Mouse (Mus musculus) cerebellum, postnatal 25 days (tissue): ENCODE data around the gene Irf2.
A peak's percentile ranks its signal among the peaks of the same experiment; 100 is the strongest.

Source experiments
- DNase-seq, 2 experiments: peaks; one replicate each; pipeline ENCODE4 v3.0.0; 2021; ENCODE audit warnings: mixed read lengths in 2 of 2

Irf2 gene

DNA sequence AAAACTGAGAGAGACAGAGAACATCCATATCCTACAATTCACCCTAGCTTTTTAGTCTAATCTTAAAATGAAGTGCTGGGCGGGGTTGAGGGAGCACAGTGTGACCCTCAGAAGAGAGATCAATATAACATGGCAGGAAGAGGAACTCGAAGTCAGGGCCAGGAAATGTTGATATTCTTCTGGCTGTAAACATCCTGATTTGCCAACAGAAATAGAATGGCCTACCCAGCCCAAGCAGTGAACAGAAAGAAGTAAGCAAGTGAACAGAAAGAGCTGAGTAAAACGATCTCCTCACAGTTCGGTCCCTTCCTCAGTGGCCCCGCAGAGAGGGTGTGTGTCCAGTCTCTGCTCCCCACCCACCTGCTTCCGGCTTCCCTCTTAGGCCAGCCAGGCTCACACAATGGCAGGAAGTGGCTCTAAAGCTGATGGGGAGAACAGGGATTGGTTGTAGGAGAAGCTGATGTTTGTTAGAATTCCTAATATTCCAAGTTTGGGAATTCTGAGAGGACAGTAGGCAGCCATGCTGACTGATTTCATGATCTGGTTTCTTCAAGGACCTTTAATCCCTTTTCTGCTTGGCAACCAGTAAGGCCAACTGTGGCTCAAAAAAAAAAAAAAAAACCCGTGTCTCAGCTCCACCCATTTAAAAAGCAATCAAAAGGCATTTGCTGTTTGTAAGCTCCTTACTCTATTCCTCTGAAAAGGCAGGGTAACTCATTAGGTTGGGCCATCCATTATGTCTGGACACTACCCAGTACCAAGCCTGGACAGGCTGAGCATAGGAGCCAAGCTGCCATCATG lies 105.6 kb downstream of the Irf2 start:
- DNase-seq, result no peak

DNA sequence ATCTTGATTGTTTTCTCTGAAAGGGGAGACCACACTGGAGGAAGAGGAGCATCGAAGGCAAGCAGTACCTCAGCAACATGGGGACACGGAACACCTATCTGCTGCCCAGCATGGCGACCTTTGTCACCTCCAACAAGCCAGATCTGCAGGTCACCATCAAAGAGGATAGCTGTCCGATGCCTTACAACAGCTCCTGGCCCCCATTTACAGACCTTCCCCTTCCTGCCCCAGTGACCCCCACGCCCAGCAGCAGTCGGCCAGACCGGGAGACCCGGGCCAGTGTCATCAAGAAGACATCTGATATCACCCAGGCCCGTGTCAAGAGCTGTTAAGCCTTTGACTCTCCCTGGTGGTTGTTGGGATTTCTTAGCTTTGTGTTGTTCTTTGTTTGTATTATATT lies 106.4 kb downstream of the Irf2 start:
- no peak for DNase-seq

DNA sequence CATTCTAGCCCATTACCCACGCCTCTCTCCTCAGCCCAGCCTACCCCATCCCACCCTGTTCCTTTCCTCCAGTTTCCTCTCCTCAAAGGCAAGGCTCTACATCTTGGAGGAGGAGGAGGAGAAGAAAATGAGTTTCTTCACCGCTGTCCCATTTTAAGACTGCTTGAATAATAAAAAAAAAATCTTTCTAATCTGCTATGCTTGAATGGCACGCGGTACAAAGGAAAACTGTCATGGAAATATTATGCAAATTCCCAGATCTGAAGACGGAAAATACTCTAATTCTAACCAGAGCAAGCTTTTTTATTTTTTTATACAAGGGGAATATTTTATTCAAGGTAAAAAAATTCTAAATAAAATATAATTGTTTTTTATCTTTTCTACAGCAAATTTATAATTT lies 107.4 kb downstream of the Irf2 start:
- DNase-seq, result no peak

DNA sequence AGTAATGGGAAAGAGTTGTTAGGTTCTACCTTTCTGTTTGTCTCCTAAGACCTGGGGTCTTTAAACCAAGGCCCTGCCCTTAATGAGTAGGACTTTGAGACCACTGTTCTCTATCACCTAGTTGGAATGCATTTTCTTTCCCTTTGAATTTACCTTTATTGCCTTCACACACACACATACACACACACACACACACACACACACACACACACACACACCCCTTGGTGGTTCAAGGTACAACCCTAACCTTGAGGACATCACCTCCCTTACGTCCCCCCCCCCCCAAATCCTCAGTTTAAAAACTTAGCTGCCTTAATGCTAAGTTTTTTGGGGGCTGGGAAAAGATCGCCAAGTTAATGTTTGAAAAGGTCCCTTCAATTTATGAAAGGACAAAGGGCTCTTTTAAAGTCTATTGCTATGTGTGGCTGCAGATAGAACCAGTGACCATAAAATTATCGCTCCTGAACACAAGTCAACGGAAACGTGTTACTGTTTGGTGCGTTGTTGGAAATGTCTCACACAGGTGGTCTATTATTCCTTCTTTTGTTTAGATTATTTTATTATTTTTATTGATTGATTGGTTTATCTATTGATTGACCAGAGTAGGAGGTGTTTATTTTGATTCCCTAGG lies 108.6 kb downstream of the Irf2 start:
- DNase-seq, result no peak

DNA sequence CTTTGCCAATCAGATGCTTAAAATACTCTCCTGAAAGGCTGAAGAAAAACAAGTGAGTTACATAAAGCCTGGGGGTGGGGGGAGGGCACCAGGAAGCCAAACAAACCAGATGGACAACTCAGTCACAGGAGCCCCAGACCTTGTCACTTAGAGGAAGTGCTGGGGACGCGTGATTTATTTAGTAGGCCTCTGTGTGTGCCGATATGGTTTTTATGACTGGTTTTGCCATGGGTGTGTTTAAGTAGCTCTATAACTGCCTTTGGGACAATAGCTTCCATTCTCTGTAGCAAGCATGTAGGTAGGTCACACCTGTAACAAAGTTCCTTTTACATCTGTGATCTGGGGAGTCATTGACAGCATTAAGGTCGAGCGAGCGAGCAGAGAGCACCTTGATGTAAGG lies 109.4 kb downstream of the Irf2 start:
- DNase-seq, result no peak

DNA sequence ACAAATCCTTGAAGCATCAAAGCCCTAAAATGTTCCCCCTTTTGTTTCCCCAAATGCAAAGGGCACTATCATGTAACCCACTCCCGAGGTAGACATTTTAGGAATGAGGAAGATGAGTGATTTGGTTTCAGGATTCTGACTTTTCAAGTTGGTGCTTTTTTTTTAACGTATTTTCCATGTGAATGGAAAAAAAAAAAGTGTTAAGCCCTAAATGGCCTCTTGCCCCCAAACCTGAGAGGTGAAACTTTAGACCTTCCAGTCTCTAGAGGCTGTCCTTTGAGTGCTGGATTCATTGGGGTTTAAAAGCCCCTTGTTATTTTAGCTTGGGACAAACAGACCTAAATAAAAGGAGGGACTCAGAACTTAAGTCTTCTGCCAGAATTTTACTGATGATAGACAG lies 109.9 kb downstream of the Irf2 start:
- no peak for DNase-seq

DNA sequence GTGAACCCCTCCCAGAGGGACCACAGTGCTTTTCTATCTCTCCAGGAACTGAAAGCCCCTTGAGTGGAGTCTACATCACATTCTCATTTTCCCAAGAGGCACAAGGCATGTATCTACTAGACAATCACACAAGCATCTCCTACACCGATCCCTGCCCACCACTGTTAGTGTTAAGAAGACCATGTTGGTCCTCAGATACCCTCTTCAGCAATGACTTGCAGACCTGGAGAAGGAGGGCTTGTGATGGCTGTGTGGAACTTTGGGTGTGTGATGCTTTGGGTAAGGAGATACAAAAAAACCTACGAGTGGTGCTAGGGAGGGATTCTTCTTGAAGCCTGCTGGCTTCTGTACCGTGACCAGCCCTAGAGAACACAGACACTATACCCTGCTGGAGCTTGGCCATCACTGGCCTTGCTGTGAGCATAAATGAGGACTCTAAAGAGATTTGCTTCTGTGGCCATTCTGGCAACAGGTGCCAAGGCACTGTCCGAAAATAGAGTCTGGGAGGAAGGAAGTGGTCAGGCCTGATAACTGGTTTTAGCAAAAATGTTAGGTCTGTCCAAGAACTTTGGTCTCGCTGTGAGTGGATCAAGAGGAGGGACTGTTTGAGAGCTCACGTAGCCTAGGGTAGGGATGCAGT lies 110.8 kb downstream of the Irf2 start:
- DNase-seq, result peak in 1 of 2 experiments; percentile 16

DNA sequence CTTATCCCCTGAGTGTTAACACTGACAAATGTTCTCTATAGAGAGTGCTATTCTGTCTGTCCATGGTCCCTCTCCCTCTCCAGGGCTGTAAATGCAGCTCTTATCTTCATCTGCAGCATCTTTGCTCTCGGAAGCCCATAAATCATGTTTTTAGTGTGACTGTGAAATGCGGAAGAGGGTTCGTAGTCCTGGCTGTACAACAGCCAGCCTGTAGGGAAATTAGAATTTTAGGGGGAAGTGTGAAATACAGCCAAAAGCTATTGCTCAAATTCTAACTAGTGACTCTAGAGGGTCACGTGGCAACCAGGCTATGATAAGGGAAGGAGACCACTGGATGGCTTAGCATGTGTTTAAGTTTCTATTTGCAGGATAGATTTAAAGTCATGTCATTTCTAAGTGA lies 112.0 kb downstream of the Irf2 start:
- DNase-seq, result no peak

DNA sequence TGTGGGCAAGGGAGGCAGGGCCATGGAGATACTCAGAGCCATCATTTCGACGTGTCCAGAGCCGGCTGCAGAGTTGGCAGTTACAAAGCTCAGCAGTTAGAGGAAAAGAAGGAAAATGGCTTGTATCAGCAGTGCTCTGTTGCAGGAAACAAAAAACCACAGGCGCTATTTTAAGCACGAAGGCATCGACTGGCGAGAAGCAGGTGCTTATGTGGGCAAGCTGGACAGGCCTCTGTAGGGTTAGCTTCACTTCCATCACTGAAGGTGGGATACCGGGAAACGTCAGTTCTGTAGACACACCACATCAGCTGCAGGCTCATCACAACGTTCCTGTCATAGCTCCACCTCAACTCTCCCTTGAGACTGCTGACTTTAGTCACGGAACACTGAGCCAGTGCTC lies 112.8 kb downstream of the Irf2 start:
- no peak for DNase-seq

DNA sequence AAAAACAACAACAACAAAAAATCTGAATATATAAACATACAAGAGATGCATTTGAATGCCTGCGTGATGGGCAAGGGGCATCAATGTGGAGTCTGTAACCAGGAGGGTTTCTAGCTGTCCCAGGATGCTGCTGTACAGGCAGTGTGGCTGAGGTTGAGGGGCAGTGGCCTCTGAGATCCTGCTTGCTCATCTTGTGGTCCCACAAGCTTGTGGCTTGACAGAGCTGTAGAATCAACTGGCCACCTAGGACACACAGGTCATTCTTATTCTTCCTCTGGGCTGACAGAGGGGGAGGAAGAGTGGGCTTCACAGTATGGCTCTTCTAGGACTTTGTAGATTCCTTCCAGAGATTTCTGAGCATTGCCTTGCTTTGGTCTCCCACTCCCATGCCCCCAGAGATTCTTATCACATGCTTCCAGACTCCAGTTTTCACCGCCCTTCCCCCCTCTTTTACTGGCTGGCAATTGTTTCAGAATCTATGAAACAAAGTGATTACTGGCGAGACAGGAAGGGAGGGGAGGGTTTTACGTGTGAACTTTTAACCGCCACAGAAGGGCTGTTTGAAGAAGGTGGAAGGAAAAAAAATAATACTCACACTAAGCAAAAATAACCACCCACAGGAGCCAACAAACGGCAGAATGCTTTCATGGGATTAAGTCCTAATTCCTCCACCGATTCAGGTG lies 119.8 kb downstream of the Irf2 start:
- DNase-seq, result no peak

DNA sequence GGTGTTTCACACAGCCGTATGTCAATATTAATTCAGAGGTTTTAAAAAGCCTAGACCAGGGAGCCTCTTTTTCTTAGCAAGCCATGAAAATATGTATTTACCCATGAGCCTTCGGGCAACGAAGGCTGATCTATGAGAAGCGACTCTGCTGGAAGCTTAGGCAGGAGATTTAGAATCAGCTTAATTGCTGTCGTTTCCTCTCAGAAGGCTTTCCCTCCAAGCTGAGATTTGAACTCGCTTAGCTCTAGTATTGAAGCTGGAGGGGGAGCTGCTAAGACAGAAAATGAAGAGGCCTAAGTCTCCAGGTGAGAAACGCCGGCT lies 120.3 kb downstream of the Irf2 start:
- no peak for DNase-seq

DNA sequence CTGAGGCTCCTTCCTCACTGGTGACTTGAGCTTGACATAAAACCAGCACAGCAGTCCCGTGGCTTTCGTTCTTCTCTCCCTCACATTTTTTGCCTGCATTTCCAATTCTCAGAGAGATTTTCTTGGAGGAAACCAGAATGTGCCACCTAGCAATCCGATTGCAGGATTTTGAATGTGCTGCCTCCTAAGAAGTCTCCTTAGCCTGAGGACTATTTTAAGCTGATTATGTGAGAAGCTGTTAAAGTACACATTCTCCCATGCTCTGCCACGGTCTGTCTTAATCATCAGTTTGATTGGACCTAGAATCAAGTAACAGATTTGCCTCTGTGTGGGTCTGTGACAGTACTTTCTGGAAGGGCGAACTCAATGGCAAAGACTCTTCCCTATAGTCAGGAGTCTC lies 123.0 kb downstream of the Irf2 start:
- no peak for DNase-seq

DNA sequence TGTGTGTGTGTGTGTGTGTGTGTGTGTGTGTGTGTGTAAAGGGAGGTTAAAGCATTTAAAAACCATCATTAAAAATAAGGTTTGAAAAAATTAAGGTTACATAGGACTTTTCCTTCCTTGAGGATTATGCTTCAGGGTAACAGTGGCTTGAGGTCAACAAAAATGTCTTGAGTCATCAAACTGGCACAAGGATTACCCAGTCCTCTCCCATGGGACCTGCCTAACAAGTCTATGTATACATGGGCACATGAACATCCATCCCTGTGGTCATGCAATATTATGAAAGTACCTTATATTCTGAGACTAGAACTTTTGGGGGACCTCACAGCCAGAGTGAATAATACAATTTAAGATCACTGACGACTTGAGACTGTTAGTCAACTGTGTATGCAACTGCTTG lies 125.9 kb downstream of the Irf2 start:
- no peak for DNase-seq

DNA sequence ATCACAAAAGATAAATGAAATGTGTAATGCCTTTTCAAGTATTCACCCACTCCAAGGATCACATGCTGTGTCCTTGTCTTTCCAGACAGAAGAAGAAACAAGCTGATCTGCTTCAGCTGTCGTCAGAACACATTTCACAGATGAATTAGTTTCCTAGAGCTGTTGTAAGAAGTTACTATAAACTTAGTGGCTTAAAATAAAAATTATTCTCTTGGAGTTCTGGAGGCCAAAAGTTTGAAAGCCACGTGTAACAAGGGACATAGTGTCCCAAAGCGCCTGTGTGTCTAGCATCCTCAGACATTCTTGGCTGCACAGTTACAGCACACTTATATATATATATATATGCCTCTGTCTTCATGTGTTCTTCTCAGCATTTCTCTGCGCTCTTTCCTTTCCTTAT lies 127.9 kb downstream of the Irf2 start:
- no peak for DNase-seq

DNA sequence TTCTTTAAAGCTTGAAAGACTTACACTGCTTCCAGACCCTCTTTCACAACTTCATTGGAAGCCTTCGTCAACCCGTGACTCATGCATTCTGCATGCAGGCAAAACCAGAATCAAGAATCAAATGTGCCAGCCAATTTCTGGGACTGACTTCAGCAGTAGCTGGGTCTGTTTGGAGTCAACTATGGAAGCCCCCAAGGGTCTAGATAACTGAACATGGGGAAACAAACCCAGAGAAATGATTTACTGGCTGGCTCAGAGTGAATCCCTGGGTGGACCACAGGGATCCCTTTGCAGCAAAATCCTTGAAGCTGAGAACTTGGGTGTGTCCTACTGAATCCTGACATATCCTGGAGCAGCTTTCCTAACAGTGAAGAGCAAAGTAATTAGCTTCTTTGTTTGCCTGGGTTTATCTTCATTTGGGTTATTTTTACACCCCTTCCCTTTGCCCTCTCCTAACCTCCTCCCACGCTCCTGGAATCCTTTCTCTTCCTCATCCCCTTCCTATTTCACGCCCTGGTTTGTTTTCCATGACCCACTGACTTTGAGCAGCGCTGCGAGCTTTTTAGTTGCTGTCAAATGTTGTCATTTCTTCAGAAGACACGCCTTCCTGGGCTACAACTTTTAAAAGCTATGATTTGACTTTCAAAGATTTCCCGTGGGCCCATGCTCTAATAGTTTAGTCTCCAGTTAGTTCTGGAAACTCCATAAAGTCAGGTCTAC lies 129.0 kb downstream of the Irf2 start:
- DNase-seq, result no peak

DNA sequence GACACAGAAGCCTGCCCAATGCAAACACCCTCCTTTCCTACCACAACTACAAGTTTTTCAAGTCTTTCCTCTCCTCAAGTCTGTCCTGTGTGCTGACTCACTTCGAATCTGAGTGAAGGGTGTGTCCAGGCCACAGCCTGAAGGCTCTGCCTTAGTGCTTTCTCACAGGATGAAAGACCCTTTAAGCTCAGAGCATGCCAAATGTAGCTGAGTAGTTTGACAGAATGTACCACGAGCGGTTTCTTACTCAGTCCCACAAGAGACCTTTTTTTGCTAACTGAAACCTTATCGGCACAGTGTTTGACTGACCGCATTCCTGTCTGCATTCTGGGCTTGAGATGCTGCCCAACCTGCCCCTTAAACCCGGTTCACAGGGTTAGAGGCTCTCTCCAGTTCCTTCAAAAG lies 130.0 kb downstream of the Irf2 start:
- no peak for DNase-seq

DNA sequence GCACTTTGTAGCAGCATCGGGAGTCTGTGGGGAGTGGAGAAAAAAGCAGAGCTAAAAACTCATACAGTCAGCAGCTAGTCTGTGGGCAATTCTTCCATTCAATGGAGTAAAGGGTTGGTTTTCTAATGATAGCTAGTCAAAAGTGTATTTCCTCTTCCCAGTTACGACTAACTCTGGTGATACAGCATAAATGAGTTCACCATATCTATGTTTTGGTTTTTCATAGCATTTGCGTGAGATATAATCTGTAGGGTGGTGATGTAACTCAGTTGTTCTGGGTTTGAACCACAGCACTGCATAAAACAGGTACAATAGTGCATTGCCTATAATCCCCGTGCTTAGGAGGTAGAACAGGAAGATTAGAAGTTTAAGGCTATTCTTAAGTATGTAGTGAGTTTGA lies 131.6 kb downstream of the Irf2 start:
- DNase-seq, result no peak

DNA sequence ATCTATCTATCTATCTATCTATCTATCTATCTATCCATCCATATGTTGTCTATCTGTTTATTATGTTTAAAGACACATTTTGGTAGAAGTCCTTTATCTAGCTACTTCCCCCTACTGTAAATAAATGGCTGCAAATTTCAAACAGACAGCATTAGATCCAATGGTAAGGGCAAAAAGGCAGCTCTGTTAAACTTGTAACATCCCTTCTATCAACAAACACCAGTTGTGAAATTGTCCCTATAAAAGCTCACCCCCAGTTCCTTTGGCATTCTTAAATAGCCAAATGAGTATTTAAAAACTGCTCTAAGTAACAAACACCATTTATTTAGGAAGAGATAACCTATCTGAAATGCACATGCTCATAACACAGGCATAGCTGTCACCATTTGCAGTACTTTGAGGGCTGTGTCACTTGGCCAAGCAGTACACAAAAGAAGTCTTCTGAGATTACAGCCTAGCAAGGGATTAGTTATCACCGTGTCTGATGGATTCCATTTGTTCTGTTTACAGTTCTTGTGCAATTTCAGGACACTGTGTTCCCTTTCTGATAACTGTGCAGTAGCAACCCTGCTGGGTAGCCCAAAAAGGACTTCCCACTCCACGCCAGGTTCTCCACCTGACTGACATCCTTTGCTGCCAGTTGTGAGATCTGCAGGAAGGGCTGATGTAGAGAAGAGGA lies 136.2 kb downstream of the Irf2 start:
- DNase-seq, result no peak

DNA sequence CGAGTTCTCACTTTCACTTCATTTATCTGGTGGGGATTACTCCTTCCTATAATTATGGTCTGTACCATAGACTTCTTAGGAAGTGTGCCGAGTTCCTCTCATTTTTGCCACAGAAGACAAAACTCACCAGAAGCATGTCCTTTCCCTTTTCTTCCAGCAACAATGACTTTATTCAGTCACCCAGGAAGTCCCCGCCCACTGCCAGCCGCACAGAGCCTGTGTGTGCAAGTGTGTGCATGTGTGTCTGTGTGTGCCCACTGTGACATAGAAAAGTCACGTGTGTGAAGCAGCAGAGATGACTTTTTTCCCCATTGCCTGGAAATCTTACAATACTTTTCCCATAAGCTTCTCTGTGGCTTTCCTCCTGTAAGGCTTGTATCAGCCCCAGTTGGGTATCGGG lies 141.8 kb downstream of the Irf2 start:
- no peak for DNase-seq

DNA sequence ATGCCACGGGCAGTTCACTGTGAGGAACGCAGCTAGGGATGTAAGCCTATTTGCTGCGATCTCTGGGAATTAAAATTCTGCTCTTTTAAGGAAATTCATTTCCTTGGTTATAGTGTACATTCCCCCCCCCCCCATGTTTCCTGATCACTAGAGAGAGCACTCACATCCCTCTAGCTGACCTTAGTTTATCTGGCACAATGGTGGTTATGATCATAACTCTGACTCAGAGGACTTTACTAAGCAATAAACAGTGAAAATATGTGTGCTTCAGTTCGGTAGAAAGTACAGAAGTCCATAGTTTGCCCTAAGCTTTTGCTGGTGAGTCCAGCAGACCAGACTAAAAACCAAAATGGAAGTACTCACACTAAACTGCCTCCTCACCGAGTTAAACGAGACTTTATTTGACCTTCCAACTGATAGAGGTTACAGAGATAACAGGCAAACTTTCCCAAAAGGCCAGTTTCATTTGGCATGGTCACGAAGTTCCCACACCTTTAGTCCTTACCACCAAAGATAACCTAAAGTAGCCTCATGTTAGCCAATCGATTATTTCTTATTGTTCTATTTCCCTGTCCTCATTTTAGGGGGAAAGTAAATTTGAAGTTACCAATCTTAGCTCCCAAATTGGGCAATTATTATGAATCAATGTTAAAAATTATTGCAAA lies 142.4 kb downstream of the Irf2 start:
- no peak for DNase-seq

DNA sequence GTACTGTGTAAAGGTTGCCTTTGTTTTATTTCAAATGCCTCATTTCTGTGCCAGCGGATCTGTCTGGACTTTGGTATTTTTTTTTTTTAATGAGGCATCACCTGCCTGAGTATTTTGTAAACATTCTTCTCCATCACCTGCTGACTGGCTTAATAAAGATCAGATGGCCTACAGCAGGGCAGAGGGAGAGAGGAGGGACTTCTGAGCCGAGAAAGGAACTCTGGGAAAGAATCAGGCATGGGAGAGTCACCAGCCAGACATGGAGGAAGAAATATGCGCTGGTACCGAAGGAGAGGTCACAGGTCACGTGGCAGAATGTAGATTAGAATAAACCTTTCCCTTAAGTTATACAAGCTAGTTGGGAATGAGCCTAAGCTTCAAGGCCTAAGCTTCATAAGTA lies 143.2 kb downstream of the Irf2 start:
- DNase-seq, result no peak
